Mouse (Mus musculus) frontal cortex, postnatal 14 days (tissue): ENCODE data around the gene Cfap58.
A peak's percentile ranks its signal among the peaks of the same experiment; 100 is the strongest.

ENCODE experiments used
- DNase-seq, 2 experiments: peaks; one replicate each; pipeline ENCODE4 v3.0.0; 2022; ENCODE audit warnings: low spot score in 2 of 2

Cfap58 gene

GRCm38 (mm10) chr19:47937443-47938406 lies at the start of gene Cfap58:
TSS of gene Cfap58 (plus strand) at chr19:47937675.
- DNase-seq = peak; percentile 23 to 39

DNA sequence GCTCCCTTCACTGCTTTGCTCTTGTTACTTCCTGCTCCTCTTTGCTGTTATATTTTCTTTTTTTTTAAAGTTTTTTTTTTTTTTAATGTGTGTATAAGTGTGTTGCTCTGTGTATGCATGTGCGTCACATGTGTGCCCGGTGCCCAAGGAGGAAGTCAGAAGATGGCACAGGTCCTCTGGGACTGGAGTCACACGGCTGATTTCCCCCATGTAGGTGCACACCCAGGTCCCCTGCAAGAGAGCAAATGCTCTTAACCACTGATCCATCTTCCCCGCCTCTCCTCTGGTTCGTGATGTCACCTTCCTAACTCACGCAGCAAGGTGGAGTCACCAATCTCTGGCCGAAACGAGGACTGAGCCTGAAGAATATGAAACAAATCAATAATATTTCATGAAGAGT lies 49.4 kb upstream of the Cfap58 start:
- no peak for DNase-seq

DNA sequence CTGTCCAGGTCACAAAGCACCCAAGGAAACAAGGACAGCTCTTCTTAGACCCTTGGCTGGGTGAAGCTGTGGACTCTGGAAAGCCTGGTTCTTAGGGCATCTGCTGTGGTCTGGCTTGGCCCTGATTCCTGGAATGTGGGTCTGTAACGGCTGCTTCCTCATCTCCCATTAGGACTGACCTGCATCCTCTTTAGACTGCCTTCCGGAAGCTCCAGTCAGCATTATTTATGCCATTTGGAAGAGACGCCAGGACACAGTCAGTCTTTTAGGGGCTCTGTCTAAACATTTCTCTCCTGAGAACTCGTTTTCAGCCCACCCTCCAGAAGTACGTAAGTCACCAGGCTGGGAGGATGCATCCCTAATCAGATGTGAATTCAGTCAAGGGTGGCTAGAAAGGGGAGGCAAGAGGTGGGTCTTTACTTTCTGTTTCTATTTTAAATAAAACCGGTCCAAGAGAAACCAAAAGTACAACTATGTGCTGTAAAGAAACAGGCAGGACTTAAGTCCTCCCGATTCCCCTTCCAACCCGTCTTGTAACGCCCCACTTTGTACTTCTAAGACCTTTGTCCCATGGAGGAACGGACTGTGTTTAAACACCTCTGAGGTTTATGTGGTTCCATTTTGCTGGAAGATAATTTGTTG lies 46.9 kb upstream of the Cfap58 start:
- DNase-seq = no peak

DNA sequence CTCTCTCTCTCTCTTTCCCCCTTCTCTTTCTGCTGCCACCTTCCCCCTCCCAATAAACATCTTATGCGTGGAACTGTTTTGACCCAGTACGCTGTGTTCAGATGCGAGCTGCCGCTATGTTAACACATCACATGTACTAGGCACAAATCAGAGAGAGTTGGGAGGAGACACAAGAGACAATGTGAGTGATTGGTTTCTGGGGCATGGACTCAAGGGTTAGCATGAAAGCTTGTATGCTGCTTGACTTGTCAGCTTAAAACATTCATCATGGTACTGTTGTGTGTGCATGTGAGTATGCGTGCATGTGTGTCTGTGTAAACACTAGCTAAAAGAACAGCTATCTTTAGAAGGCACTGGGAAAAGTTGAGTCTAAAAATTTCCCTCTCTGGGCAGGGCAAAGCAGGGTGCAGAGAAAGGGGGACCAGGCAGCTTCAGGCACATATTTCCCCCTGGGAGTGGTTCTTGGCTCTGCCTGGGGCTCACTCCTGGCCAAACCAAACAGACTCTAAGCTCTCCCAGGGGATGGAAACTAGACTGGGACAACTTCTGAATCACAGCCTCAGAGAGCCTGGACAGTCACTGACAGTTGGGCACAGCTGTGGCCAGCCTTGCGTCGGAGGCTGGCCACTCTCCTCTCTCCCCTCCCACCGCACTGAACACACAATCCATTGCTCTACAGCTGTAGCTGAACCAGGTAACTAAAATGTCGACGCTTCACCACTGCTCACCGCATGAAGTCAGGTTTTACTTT lies 45.7 kb upstream of the Cfap58 start:
- no peak for DNase-seq

DNA sequence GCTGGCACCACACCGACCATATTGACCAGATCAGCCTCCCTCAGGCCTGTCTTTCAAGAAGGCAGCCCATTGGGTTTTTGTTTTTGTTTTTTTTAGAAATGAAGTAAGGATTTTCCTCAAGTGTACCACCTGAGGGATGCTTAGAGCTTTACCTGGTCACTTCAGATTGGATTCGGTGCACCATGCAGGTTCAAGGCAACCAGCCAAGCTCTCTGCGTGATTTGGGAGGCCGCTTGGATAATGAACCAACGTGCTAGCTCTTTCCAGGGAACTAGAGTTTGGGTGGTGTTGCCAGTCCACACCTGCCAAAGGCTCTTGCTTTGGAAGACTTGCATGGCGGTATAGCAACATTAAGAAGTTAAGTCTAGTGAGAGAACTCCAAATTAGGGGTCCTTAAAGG lies 44.4 kb upstream of the Cfap58 start:
- DNase-seq = no peak

- DNase-seq = no peak
Measured at GRCm38 (mm10) chr19:47898472-47899079, 38.9 kb upstream of the Cfap58 start.

DNA sequence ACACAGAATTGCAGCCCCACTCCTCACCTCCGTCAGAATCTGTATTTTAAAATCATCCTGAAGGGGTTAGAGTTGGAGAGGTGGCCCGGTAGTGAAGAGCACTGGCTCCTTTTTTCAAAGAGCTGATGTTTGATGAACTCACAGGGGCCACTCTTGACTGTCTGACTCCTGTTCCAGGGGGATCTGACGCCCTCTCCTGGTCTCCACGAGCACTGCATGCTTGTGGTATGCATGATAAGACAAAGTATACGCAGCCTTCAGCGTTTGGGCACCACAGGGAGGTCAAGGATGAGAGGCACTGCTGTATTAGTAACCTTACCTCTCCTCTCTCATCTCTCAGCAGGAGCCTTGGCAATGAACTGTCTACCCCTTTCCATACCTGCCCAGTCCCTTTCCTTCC lies 37.5 kb upstream of the Cfap58 start:
- no peak for DNase-seq

DNA sequence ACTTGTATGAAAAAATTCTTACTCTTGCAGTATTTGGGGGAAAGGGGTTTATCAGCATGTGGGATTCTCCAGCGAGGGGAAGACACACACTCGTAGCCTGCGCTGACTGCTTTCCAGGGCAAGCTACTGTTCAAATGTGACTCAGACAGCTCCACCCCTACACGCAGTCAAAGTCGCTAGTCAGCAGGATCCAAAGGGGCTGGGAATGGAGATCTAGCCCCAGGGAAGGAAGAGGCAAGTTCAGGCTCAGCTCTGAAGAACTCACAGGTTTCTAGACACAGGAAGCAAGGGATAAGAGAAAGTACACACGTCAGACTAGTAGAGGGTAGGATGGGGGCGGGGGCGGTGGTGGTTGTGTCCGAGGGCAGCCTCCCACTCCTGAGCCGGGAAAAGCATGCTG lies 36.9 kb upstream of the Cfap58 start:
- DNase-seq = no peak

DNA sequence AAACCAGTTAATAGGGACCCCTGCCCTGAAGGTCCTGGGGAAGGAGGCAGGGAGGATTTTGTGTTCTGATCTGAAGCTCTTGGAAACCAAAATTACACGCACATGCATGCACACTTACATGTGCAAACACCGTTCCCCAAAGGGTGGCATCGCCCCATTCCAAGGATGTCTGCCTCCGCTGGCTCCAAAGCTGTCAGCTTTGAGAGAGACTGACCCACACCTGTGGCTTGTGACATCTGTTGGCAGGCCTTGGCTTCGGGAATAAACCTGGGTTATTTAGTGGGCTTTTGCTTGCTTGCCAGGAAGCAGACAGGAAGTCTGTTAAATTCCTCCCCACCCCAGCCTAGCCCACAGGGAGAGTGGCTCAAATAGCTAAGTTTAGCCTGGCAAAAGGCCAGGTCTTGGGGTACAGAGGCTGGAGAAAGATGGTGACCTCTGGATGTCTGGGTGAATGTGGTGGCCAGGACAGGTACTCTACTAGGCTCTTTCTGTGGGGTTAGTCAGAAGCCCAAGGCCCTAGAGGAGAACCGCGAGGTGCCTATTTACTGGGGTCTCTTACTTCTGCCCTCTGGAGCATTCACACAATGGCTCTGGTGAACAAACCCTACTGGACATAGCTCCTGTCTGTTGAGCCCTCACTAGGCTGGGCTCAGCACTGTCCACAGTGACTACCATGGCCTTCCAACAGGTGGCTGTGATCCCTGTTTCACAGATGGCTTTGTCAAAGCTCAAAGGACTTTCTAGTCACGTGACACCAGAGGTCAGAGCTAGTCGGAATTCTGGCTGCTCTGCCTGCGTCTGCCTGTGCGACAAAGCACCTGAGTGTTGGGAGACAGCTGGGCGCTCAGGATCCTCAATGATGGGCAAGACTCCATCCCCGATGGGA lies 34.9 kb upstream of the Cfap58 start:
- DNase-seq = no peak

DNA sequence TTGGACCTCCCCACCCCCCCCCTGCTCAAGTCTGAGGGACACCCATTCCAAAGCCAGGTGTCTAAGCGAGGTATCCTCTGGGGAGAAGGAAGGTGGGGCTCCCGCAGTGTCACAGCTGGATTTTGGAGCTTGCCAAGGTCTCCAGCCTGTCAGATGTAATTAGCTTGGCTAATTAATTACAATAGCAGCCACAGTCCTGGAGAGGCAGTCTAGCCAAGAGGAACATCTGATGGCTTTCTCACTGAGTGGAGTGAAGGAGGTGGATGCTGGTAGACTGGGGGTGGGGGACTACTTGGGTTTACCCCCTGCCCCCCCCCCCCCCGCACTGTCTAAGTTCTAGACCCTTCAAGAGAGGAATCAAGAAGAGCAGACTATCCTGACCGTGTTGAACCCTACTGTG lies 33.8 kb upstream of the Cfap58 start:
- no peak for DNase-seq

- DNase-seq = no peak
Measured at GRCm38 (mm10) chr19:47905081-47905480, 32.4 kb upstream of the Cfap58 start.

DNA sequence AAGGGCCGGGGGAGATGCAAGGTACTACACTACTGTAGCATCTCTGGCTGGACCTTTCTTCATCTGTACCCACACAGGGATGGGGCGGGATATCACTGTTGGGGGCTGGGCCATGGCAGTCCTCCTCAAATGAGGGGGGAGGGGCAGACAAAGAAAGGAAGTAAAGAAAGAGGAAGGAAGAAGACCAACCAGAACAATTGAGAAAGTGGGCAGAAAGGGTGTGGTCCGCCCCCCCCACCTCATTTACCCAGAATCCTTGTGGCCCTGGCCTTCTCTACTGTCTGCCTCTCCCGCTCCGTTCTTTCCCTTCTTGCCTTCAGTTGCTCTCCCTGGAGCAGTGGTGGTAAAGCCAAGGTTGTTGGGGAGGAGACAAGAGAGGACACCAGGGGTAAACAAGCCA lies 31.9 kb upstream of the Cfap58 start:
- DNase-seq = no peak

GRCm38 (mm10) chr19:47907596-47907995 lies 29.9 kb upstream of the Cfap58 start:
- DNase-seq = no peak

- DNase-seq = no peak
Measured at GRCm38 (mm10) chr19:47908961-47909371, 28.5 kb upstream of the Cfap58 start.

GRCm38 (mm10) chr19:47909387-47910116 lies 27.9 kb upstream of the Cfap58 start:
- DNase-seq = no peak

GRCm38 (mm10) chr19:47910117-47910618 lies 27.3 kb upstream of the Cfap58 start:
- DNase-seq = no peak

DNA sequence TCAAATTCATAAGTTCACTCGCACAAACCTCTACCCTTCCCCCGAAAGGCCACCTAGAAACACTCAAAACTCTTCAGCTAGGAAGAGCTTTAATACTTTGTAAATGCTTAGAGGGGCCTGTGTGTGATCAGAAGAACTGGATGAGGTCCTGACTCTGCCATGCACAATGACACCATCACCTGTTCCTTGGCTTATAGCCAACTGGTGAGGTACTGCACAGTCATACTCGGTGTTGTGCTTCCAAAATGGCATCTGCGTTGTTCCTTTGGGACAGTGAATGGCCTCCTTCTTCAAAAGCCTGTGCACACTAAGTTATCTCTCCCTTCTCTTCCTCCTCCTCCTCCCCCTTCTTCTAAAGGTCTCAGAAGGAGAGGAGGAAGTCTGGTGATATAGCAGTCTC lies 26.7 kb upstream of the Cfap58 start:
- DNase-seq = no peak

GRCm38 (mm10) chr19:47913344-47913743 lies 24.1 kb upstream of the Cfap58 start:
- DNase-seq = no peak

- no peak for DNase-seq
Measured at GRCm38 (mm10) chr19:47914191-47914590, 23.3 kb upstream of the Cfap58 start.

DNA sequence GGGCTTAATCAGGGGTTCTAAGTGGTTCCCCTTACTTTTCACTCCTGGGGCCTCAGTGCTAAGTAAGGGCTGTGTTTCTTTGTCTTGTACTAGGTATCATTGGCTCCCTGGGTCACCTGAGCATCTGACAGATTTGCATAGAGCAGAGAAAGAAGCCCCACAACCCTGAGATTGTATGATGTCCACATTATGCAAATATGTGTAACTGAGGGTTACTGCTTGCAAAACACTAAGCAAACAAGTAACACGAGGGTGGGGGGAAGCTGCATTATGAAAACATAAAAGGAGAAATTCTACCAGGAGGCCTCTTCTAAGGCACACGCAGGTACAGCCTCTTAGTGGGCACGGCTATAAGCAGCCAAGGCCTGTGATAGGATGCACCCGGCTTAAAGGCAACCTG lies 22.2 kb upstream of the Cfap58 start:
- DNase-seq = no peak
